Mouse (Mus musculus) megakaryocyte, adult 5-6 weeks (primary cell): ENCODE results near the gene Basp1. TPM values are rescaled to one million over a fixed set of nuclear protein-coding genes. Genes with fewer than 3 reads are reported as not detected.
A peak's percentile ranks its signal among the peaks of the same experiment; 100 is the strongest.

Source experiments
- ATAC-seq: 2 replicates; pipeline ENCODE4 v1.8.0; 2016; ENCODE audit warnings: mild to moderate bottlenecking, inconsistent platforms; ENCODE audit not compliant: poor library complexity, severe bottlenecking
- total RNA-seq, 2 experiments: library from RNA; stranded (forward) in 1 of 2; stranded (reverse) in 1 of 2; fragments of 153-499, 151-499 nt in 1 of 2; fragments of 221-1000, 200-1000 nt in 1 of 2; gene quantifications; 2 replicates each; pipeline versions ENCODE4 v1.2.3 to v1.2.4; 2015 to 2017

Basp1 gene
- total RNA-seq, 2 experiments from 2014 or later: 4.0 to 5.8 TPM

DNA sequence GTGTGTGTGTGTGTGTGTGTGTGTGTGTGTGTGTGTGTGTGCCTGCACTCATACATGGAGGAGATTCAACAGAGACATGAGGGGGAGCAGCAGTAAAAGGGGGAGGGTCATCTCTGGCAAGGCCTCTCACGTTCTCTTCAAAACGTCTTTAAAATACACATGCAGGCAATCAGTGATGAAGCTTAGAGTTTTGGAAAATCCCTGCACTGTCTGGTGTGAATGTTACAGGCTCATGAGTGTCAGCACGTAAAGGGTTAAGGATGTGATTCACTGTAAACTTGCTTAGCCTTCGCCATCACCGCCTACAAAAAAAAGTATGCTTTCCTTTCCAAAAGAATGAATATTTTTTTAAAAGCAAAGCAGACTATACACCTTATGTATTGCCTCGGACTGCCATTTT, 2.8 kb upstream of the Basp1 start:
- no peak for ATAC-seq

DNA sequence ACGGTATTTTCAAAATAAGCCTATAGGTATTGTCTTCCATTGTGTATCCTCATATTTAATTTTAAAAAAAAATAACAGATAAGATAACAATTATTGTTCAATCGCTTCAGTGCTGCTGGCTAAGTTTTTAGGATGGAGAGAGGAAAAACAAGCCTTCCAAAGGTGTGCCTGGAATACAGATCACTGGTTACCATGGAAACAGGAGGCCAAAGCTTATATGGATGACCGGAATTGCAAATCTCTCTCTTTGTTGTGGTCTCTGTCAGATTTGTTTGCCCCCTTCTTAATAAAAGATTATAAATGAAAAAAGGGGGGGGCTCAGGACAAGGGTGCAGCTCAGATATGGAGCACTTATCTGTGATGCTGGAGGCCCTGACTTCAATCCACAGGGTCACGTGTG, 2.4 kb upstream of the Basp1 start:
- no peak for ATAC-seq

DNA sequence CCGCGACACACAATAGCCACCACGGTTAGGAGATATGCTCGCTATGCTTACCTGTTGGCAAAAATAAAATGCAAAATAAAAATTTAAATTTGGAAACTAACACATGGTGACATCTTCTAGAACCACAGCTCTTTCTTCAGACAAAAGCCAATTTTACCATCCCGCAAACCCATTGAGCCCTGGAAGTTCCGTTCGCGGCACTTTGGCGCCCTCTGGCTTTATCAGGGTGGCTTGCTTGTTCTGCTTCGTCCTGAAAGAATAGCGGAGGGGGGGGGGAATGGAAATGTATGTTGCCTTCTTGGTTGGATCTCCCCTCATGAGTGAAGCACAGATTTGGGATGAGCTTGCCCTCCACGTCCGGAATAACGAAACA, 1.2 kb upstream of the Basp1 start:
- peak; percentile 81 for ATAC-seq

DNA sequence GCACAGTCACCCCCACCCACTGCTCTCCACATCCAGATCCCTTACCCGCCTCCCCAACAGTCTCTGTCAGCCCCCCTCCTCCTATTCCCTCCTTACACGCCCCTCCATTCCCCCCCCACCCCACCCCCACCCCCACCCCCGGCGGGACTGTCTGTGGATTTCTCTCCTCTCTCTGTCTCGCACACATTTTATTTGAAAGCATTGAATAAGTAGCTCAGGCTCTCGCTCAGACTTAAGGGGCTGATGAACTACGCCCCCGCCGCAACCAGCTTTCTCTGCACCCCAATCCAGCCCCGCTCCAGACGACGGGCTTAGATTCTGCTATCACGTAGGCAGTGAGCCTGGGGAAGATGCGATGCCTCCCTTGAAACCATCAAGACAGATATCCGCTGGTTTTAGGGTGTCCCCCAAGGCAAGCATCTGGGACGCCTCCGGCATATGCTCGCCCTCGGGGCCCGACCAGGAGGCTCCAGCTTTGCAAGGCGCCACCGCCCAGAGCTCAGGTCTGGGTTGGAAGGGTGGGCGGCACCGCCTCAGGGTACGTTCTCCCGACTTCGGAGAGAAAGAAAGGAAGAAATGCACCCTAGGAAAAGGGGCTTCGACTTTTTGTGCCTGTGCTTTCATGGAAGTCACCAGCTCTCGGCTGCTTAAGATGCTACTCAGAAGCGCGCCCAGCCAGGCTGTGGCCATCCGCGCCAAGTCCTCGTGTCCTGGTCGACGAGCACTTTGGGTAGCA, 615 bp upstream of the Basp1 start:
- peak; percentile 47 for ATAC-seq

DNA sequence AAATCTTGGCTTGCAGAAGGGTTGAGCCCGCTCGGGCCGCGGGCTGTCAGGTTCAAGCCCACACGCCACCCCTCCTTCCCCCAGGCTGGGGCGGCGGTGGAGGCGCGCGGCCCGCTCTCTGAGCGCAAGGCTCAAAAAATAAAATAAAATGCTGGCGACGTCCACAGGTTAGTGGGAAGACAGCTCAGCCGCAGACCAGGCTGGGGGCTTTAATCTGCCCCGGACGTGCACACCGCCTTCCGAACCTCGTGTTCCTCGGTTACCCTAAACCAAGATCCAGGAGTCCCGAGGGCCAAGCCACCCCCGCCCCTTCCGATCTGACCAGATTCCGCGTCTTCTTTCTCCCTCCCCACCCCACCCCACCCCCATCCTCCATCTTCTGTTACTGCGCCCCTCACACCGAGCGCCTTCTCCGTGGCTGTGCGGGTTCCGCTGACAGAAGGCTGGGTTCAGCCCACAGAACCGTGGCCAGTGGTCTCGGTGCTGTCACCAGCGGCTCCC, 753 bp downstream of the Basp1 start:
- peak; percentile 33; the same call in 1 of the 2 replicates for ATAC-seq

DNA sequence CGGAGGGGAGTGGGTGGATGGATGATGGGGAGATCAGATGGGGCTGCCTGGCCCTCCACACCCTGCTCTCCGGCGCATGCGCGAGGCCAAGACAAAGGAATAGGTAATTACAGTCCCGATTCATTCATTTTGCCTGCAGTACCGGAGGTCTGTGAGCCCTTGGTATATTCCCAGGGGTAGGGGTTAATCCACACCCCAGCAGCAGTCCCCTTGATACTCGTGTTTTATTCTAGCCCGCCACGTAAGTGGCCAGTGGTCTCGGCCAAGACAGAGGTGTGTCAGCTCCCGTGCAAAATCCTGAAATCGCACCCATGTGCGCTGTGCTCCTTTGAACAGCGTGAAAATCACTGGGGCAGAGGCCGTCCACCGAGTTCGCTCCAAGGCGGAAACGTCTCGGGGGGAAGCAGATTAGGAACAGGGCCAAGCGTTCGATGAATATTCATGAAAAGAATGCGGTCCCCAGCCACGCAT, 1.4 kb downstream of the Basp1 start:
- no peak for ATAC-seq

DNA sequence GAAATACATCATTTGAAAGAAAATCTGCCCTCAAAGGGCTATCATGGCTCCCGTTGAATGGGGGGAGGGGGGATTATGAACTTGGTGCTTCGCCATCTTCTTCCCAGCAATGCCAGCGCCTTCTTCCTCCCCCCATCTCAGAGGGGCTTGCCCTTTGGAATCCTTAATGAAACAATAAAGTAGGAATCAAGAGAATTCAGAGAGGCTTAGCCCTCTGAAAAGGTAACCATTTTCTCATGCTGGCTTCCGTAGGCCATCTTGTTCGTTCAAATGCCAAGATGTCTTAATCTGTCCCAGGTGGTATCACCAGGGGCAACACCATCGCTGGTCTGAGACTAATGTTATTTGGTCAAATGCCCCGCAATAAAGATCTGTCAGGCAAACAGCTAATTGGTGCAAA, 2.1 kb downstream of the Basp1 start:
- ATAC-seq: no peak

DNA sequence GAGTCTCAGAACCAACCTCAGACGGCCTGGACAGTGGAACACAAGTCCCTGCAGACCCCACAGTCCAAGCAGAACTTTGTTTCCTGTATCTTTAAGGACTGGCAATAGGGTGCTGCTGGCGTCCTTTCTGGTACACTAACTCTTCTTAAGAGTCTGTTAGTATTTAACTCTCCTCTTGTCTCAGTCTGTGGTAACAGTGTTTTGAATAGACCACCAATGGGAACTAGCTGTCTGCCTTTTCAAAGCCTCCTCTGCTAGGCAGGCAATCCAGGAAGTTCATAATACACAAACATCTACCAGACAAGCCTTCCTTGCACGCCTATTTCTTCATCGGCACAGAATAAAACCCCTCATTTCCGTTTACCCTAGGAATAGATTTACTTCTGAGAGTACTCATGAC, 7.6 kb downstream of the Basp1 start:
- ATAC-seq: no peak

DNA sequence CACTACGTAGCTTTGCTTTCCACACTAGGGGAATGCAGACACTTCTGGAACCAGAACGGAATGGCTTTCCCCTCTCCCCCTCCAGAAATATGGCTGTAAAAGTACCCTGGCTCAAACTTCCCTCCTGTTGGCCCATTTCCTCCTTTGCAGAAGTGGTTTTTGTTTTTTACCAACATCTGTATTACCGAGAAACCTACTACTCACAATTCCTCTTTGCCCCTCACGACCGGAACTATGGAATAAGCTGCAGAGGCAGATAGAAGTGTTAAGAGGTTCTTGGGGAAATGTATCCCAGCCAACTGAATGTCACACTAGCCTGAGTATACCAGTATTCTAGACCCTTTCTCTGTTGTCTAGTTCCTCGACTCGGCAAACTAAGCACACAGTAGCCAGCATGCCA, 9.7 kb downstream of the Basp1 start:
- ATAC-seq: peak; percentile 49

DNA sequence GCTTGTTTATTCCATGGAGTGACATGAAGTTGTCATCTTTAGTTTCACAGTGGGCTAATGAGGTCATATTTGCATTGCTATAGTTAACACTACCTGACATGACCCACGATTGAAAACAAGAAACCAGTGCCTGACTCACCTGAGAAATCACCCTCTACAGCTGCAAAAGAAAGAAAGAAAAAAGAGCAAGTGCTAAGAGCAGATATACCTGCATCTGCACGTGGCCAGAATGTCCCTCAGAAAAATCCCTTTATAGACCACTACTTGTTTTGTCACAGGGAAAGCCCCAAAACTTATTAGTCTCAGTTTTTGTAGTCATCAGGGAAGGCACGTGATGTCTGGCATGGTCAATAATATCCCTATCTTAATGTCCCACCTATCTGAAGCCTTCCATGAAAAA, 11.6 kb downstream of the Basp1 start:
- no peak for ATAC-seq

DNA sequence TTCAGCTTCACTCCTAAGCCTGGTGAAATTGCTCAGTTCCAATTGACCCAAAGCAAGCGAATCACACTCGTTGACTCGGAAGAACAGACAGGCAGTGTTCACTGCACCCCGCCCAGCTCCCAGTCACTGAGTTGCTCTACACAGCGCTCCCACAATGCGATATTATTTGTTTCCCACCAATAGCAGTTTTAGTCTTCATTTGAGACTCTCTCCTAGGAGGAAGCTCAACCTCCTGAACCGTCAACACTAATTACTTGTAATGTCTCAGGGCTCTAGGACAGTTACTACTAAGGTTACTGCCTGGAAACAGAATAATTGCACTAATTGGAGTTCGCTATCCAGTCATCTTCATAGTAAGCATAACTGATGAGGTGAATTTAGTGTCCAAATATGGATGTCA, 13.3 kb downstream of the Basp1 start:
- ATAC-seq: no peak

DNA sequence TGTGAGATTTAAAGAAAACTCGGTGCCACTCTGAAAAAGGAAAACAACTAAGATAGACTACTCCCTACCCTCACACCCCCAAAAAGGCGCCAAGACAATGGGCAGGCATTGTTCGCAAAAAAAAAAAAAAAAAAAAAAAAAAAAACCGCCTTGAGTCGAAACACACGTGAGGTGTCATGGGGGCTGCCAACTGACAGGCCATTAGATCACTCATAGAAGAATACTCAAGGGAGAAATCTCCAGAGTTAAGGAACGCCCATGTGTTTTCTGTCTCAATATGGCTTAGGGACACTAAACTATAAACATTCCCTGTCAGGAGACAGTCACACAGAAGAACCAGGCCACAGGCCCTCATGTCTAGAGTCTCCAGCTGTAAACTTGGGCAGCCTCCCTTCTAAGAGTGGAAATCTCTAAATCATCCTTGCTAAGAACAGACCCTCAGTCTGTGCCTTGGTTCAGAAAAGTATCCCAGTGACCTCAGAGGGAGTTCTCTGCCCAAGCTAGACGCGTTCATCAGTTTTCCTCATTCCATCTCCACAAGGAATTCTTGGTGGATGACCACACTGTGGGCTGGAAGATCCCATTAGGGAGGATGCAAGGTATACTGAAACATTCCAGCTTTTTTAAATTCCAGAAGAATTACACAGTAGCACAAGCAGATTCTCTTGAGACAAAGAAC, 17.5 kb downstream of the Basp1 start:
- ATAC-seq: no peak

DNA sequence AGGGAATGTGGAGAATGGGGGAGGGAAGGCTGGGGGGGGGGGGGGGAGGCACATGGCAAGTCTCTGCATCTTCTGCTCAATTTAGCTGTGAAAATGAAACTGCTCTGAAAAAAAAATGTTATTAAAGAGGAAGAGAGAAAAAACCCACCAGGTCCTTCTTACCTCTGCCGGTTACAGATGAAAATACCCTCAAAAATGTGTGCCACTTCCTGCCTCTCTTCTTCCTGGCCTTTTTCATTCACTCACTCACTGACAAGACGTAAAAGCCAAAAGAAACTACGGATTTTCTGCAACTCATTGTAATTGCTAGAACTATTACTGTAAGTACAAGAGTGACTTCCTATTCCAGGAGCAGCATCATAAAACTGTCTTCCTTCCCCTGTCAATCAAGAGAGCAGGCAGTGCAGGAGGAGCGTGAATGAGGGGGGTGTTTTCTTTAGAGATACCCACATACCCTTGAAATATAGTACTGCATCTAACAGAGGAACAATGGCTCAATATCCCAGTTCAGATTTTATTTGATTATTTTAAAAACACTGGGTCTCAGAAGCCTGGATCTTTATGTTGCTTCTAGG, 21.0 kb downstream of the Basp1 start:
- peak; percentile 66 for ATAC-seq

DNA sequence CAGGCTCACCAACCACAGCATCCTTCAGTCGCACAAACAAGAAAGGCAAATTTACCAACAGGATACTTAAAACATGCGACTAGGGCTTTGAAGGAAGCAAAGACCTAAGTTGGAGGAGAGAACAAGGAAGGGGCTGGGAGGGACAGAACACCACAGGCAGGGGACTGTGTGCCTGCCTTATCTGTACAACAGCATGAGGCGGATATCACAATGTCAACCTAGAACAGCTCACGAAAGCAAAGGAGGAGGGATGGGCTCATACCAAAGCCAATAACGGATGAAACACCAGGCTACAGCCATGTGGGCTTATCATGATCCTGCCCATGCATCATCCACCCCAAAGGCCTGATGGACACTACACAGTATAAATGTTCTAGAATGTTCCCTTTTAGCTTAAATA, 22.4 kb downstream of the Basp1 start:
- no peak for ATAC-seq

DNA sequence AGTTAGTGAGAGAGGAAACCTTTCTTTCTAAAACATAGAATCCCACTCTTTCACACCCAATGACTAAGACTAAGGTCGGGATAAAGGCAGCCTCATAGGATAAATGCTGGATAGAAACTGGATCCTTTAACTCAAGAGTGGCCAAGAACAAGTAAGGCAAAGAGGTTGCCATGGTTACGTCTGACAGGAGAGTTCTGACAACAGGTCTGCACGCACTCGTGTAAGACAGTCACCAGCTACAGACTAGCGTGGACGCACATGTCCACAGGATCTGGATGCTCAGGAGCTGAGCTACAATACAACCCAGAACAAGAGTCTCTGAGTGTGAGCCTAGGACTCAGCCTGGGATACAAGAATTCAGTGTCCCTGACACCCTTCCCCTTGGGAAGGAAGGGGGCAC, 26.0 kb downstream of the Basp1 start:
- no peak for ATAC-seq

DNA sequence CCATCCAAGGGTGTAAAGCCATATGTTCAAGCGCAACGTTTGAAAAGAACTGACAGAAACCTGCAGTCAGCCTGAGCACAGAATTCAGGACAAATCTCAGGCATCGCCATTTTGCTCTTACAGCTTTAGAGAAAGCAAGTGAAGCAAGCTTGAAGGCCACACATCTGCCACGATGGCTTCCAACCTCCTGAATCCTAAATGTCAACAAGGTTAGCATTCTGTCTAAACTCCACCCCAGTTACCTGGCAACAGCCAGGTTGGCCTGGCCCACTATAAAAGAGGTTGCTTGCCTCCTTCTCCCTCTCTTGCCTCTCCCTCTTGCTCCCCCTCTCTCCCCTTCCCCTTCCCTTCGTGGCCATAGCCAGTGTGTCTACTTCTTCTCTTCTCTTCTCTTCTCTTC, 33.5 kb downstream of the Basp1 start:
- ATAC-seq: no peak

DNA sequence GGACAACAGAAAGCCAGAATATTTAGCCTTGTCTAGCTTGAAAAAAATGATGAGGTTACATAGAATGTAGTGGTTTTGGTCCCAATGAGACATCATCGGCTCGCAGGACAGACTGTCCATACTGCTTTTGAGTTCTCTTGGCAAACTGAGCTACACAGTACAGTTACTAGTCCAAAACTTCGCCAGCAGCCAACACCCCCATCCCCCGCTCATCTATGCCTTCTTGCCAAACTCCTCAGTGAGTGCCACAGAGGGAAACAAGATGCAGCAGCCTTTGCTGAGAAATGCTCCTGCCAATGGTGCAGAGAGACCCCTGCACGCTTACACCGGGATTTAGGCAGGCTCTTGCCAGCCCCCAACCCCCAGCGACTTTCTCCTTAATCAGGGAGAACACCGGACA, 34.9 kb downstream of the Basp1 start:
- no peak for ATAC-seq

DNA sequence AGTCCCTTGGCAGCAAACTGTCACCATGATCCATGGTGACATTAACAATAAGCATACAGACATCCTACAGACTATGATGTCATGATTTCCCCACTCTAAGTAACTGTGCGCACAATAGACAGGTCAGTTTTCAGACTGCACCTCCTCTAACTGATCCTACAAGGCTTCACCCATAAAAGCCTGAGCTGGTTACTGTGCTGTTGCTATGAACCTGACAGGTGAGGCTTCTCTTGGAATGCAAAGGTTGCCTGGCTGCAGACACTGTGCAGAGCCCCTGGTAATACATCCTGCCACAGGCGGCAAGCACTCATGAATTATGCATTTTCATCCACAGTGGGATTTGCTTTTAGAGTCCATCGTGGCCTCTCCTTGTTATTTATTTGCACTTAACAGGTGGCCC, 36.6 kb downstream of the Basp1 start:
- ATAC-seq: no peak

DNA sequence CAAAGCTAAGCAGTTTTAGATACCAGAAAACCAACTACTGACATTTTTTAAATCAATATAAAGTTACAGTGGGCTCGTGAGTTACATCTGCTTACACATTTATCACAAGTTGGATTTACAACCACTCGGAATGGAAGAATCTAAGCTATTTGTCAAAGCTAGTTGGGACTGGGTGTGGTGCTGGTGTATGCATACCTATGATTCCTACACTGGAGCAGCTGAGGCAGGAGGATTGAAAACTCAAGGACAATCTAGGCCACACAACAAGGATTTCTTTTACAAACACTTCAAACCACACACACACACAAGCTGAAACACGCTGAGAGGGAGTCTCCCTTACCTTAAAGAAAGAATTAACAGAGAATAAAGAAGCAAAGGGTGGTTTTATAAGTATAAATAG, 40.1 kb downstream of the Basp1 start:
- no peak for ATAC-seq

DNA sequence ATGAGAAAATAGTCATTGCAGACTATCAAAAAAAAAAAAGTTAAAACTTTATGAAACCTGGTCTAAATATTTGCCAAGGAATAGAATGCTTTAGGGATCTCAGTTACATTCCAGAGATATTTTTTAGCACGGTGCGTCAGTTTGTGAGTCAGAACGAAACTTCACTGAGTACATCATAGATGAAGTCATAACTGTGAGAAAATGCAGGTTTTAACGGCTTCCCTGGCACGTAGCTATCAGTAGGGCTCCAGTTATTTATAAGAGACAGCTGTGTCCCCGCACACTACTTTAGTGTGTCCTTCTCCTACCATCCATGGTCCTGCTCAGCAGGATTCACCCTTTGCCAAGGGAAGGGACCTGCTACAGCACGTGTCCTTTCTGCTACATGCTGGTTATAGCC, 44.0 kb downstream of the Basp1 start:
- no peak for ATAC-seq

DNA sequence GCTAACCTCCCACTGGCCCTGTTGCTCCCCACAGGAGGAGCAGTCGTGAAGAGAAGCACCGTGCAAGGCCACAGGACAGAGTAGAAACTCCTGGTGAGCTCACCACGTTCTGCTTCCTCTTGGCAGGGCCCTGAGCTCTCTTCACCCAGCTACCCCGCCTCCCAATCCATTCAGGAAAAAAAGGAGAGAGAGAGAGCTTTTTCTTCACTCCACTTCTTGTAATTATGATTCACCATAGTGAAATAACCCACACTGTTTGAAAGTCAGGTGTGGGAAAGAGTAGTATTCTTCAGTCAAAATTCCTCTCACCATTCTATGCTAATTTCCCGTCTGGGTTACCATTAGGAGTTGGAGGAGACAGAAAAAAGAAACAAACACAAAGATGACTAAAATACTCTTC, 48.1 kb downstream of the Basp1 start:
- ATAC-seq: no peak

DNA sequence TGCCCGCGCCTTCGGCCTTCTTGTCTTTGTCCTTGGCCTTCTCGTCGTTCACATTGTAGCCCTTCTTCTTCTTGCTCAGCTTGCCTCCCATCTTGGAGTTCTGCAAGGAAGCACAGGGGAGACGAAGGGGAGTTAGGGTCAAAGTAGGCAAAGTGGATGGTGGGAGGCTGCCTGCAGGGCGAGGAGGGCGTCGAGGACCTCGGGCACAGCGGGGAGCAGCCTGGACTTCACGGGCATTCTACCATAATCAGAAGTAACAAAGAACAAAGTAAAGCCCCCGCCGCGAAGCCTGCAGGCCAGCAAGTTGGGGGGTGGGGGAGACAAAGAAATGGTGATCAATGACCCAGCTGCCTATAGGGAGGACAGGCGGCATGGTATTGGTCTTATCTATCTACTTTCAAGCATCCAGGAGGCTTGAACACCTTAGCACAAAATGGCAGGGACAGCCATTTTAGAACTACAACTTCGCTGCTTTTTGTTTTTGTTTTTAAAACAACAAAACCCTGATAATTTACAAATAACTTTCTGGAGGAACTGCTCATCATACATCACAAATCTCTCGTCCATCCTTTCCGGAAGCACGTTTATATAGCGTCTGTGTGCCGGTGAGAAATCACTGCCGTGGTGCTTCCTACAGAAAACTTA, 48.6 kb downstream of the Basp1 start:
- no peak for ATAC-seq
